Mouse (Mus musculus): ENCODE results near the gene Ntng1.

Gene Ntng1

GRCm38 (mm10) chr3:110055433-110055832, 88.4 kb downstream of the Ntng1 start:
- in situ Hi-C loops (cut with MboI, MseI) = no loop called here

- in situ Hi-C loops (cut with MboI, MseI) = no loop called here
Measured at GRCm38 (mm10) chr3:110054125-110054524, 89.7 kb downstream of the Ntng1 start.

DNA sequence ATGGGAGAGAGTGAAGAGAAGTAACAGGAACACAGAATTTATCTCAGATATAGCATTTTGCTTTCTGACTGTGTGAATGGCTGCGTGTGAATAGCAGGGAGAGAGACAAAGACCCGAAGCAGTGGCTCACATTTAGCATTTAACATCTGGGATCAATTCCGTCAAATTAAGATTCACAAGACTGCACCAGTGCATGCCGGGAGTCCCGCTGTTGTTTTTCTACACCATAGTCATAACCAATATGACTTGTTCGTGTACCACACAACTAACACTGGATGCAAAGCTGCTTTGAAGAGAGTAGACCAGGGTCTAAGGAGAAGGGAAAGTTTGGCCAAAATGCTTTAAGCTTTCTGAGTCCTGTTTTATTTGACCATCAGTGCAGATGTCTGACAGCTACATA, 95.7 kb downstream of the Ntng1 start:
- in situ Hi-C loops (cut with MboI, MseI) = no loop called here

- in situ Hi-C loops (cut with MboI, MseI) = no loop called here
Measured at GRCm38 (mm10) chr3:110046750-110047149, 97.1 kb downstream of the Ntng1 start.

DNA sequence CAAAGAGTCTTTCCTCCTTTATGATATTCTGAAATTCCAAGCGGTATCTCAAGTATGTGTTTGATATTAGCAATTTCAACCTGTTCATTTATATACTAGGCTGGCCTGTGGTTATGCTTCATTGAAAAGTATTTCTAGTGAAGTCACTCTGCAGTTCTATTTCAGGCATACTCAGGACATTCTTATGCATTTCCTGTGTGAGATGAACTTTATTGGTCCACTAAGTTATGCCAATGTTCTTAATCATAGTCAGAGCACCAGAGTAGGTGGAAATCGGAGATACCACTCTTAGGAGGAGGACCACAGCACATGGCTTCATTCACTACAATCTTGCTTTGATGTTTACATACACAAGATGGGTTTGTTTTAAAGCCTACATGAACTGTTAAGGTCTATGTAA, 99.6 kb downstream of the Ntng1 start:
- in situ Hi-C loops (cut with MboI, MseI) = no loop called here

GRCm38 (mm10) chr3:110043641-110044187, 100.1 kb downstream of the Ntng1 start:
- in situ Hi-C loops (cut with MboI, MseI) = no loop called here

DNA sequence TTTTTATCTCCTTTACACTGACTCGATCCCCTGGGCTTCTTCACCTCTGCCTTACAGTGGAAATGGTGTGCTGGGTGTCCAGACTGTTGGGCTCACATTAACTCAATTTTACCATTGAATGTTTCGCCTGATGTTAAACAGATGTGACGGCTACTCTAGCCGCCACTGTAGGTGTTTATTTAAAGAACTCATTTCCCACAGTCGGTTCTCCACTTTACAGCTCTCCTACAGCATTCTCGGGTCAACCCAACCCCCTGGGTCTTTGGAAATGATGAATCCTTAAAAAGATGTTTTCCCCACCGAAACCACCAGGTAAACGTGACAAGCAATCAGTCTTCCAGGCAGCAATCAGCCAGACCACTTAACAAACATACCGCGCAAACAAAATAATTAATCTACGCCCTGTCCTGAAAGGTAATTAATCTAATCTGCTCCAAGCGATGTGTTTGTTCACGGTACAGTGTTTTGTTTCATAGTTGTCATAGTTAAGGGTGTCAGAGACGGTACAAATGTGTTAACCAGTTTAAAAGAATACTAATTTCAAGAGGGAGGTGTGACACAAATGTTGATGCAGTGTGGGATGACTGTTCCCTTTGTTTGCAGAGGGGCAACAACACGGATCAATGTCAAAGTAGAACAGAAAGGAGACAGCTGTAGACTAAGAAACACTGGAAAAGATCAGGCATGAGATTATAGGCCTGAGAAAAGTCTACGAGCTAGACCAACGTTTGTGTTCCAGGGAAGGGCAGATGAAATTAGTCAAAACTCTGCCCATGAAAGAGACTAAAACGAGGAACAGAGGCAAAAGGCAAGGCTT, 120.8 kb downstream of the Ntng1 start:
- in situ Hi-C loops (cut with MboI, MseI) = no loop called here

GRCm38 (mm10) chr3:110010870-110011626, 132.8 kb downstream of the Ntng1 start:
- in situ Hi-C loops (cut with MboI, MseI) = no loop called here

DNA sequence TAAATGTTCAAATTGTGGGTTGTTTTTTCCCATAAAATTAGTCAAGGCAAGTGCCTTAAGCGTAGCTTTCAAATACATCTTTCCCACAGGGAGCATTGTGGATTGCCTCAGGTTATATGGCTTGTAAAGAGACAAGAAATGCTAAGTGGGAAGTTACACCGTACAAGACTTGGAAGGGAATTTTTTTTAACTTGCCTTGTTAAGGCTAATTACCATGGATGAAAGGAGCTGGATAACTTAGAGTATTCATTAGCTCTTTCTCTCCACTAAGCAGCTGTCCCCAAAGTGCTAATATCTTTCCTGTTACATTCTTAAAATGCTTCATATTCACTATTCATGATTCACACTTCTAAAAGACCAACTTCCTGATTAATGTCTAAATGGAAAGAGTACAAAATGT, 133.4 kb downstream of the Ntng1 start:
- in situ Hi-C loops (cut with MboI, MseI) = no loop called here

DNA sequence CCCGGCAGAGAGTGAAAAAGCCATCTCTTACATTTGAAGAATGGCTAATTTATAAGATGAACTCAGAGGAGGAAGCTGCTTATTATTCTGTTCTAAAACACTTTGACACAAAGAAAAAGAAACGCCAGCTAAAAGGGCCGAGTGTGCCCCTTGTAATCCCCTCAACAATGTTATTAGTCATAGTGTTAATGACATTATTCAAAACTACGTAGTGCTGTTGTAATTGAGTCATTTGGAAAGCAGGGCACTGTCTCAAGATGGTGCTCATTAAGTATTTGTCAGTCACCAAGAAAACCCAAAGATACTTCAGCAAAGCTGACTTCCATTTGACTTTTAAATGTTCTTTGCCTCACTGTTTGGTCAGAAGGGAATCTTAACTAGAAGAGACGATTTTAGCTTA, 143.5 kb downstream of the Ntng1 start:
- in situ Hi-C loops (cut with MboI, MseI) = no loop called here

GRCm38 (mm10) chr3:109995663-109996024, 148.2 kb downstream of the Ntng1 start:
- in situ Hi-C loops (cut with MboI, MseI) = no loop called here

DNA sequence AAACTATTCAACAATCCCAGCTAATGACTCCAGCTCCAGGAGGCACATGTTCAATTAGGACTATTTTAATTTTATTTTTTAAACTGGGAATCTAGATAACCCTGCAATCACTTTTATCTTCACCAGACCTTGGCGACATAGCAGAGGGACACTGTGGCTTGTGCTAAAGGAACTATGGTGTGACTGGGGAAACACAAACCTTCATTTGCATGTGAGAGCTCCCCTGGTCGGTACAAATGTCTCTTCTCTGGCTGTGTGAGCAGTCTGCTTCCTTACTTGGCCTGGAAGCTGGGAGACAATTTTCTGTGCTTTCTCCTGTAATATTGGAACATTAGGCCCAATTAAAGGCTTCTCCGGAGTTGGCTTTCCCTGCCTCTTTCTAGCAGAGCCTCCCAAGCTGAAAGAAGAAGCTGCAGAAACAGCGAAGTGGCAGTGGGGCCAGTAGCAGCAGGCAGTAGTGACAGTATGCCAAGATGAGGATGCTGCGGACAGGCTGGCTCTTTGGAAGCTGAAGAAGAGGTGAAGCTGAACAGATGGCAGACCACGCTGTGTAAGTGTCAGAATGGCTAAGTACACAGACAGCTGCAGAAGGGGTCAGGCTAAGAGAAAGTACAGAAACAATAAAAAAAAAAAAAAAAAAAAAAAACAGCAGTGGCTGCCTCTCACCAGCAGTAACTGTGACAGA, 148.7 kb downstream of the Ntng1 start:
- in situ Hi-C loops (cut with MboI, MseI) = no loop called here

DNA sequence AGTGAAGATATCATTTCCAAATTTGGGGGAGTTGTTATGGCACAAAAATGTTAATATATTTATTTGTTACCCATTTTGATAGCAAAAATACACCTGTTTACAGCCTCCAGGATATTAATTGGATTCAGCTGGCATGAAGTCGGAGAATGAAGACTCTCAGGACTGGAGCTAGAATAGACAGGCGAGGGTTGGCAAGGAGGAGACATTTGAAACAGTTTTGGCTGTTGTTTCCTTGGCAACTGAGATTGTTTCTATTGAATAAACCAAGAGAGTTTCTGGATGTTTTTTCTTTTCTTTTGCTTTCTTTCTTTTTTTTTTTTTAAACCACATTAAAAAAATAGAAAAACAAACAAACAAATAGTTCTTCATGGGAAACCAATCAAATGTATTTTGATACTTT, 159.7 kb downstream of the Ntng1 start:
- in situ Hi-C loops (cut with MboI, MseI) = no loop called here

GRCm38 (mm10) chr3:109977614-109978013, 166.2 kb downstream of the Ntng1 start:
- in situ Hi-C loops (cut with MboI, MseI) = no loop called here

GRCm38 (mm10) chr3:109975106-109975505, 168.7 kb downstream of the Ntng1 start:
- in situ Hi-C loops (cut with MboI, MseI) = no loop called here

DNA sequence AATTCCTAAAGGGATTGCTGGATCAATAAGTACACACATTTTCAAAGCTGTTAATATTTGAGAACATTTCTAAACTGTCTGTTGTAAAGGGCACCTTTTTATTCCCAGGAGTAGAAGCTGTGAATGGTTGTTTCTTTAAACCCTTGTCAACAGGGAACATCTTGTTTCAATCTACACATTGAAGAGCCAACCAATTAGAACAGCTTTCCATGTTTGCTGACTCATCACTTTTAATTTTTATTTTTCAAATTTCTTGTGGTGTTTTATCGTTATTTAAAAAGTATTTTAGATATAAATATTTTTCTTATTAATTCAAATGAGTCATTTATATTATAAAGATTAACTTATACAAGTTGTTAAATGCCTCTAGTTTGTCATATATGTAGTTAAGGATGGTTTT, 172.3 kb downstream of the Ntng1 start:
- in situ Hi-C loops (cut with MboI, MseI) = no loop called here

DNA sequence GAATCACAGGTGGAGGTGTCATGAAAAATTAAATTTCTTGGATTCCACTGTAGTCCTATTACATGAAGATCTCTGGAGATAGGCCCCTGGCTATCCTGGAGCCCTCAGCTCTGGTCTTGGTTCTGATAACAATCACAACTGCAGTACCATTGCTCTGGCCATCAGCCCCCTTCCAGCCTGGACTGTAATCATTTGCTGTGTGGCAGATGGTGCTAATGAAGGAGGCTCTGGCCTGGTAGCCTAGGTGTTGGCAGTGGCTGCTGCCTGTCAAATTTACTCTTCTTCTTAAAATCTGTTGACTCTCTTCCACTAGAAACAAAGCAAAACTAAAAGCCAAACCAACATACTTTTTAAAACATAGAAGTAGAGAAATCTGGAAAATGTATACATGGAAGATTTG, 173.6 kb downstream of the Ntng1 start:
- in situ Hi-C loops (cut with MboI, MseI) = no loop called here

- in situ Hi-C loops (cut with MboI, MseI) = no loop called here
Measured at GRCm38 (mm10) chr3:109962631-109963030, 181.2 kb downstream of the Ntng1 start.

- in situ Hi-C loops (cut with MboI, MseI) = no loop called here
Measured at GRCm38 (mm10) chr3:109942960-109943359, 200.9 kb downstream of the Ntng1 start.

DNA sequence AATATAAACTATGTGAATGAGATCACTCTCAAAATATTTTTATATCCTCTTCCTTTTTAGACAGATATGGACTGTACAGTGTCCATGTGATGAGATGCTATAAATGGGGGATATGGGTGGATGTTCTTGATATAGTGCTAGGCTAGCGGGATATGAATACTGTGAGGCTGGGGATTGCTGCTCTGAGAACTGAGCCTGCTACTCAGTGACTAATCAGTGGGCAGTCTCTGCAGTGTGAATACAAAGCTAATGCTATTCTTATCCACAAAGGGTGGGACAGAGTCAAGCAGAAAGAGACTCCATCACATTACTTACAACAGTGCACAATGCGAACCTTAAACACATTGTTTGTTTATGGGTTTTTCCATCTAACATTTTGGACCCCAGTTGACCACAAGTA, 206.2 kb downstream of the Ntng1 start:
- in situ Hi-C loops (cut with MboI, MseI) = no loop called here

DNA sequence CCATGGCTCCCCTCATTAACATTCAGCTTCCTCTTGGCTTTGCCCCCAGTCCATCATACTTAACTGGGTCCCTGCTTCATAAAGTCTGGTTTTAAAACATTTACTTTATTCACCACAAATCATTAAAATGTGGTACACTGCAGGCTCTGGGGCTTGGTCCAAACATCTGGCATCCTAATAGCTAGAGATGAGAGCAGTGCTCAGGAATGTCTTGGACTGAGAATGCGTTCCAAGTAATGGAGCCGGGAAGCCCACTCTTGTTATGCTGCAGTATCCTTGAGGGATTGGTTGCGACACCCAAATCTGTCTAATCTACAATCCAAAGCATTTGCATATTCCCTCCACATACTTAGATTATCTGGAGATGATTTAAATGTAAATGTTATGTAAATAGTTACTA, 207.5 kb downstream of the Ntng1 start:
- in situ Hi-C loops (cut with MboI, MseI) = no loop called here

DNA sequence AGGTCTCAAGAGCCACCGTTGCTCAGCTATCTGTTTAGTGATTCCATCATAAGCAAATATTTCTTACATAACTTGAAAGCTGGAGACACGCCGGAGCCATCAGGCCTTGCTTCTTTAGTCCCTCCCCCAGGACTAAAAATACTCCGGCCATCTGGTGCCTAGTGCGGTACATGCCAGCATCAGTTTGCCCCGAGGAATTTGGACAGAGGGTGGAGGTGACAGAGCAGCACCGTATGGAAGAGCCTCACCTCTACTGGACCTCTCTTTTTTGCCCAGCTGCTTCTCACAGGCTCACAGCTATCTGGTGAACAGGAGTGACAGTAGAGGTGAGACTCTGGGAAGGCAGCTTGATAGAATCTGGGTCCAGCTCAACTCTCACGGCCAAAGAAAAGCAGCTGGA, 211.6 kb downstream of the Ntng1 start:
- in situ Hi-C loops (cut with MboI, MseI) = no loop called here

Measured in T-helper 17 cell (primary cell).